Mouse (Mus musculus) neural tube, embryonic 15.5 days (tissue): Measurements from ENCODE around the gene Slc22a6. TPM values are rescaled to one million over a fixed set of nuclear protein-coding genes. Genes with fewer than 3 reads are reported as not detected.
A peak's percentile ranks its signal among the peaks of the same experiment; 100 is the strongest.

Source experiments
- ATAC-seq: fragments of 200-750 bp; cut with Nextera tagmentation; 2 replicates; pipeline ENCODE4 v1.8.0; 2017; ENCODE audit warnings: mild to moderate bottlenecking, moderate TSS enrichment, moderate library complexity; ENCODE audit not compliant: low FRiP score
- H3K27ac ChIP-seq: fragments of 300-500 bp; sonication (generic); replicated peaks from 2 replicates; pipeline ENCODE4 v1.5.1; 2015; ENCODE audit warnings: mild to moderate bottlenecking, inconsistent platforms
- H3K27me3 ChIP-seq: fragments of 300-500 bp; sonication (generic); replicated peaks from 2 replicates; pipeline ENCODE4 v1.6.1; 2015; ENCODE audit warnings: inconsistent platforms
- H3K36me3 ChIP-seq: fragments of 300-500 bp; sonication (generic); 2 replicates; pipeline ENCODE4 v1.6.1; 2015; ENCODE audit warnings: inconsistent platforms
- H3K4me1 ChIP-seq: fragments of 300-500 bp; sonication (generic); 2 replicates; pipeline ENCODE4 v1.6.1; 2015; ENCODE audit warnings: inconsistent platforms
- H3K4me2 ChIP-seq: fragments of 300-500 bp; sonication (generic); 2 replicates; pipeline ENCODE4 v1.6.1; 2015; ENCODE audit warnings: inconsistent platforms, mild to moderate bottlenecking, moderate library complexity
- H3K4me3 ChIP-seq: fragments of 300-500 bp; sonication (generic); replicated peaks from 2 replicates; pipeline ENCODE4 v1.5.1; 2015; ENCODE audit warnings: mild to moderate bottlenecking, inconsistent platforms
- H3K9ac ChIP-seq: fragments of 300-500 bp; sonication (generic); replicated peaks from 2 replicates; pipeline ENCODE4 v1.6.1; 2015; ENCODE audit warnings: mild to moderate bottlenecking, inconsistent platforms
- H3K9me3 ChIP-seq: fragments of 300-500 bp; sonication (generic); replicated peaks from 2 replicates; pipeline ENCODE4 v1.6.1; 2016; ENCODE audit warnings: inconsistent platforms
- WGBS: fragments of 180-500 bp; shearing (Covaris S2); methylation state at CpG from one replicate; pipeline ENCODE4 v1.1.7; 2015; ENCODE audit warnings: mixed read lengths; 5-methylcytosine and 5-hydroxymethylcytosine counted together
- polyA plus RNA-seq: library from polyadenylated mRNA; unstranded; fragments of >200 nt; fragmentation: Nextera tagmentation; extraction: Ambion mirVana; gene quantifications from 2 replicates; pipeline ENCODE4 v1.2.1, GENCODE M21; 2015

Slc22a6 gene
- polyA plus RNA-seq, 1 experiment from 2014 or later: 1.8 TPM

GRCm38 (mm10) chr19:8590954-8591353 is 26.9 kb upstream of the Slc22a6 start, which contains the start of gene Slc22a8:
Gene Slc22a8, plus strand, starts transcription at chr19:8591254.
- no peak for ATAC-seq
- H3K27me3 ChIP-seq: no peaks in the 10 kb centered on the region
- no peaks in the 10 kb centered on the region for H3K9me3 ChIP-seq
- 62% methylated on average over 8 of the region's 8 CpGs for WGBS
- 0 out of 2 replicates have a peak within 1 kb of the TSS, but pooled peaks have one; percentile 23 for H3K27ac ChIP-seq
- no peaks in the 10 kb centered on the region for H3K36me3 ChIP-seq
- H3K4me2 ChIP-seq: no peak within 1 kb of the TSS
- H3K9ac ChIP-seq: no peak within 1 kb of the TSS
- H3K4me1 ChIP-seq: no peaks in the 10 kb centered on the region
- no peak within 1 kb of the TSS for H3K4me3 ChIP-seq

DNA sequence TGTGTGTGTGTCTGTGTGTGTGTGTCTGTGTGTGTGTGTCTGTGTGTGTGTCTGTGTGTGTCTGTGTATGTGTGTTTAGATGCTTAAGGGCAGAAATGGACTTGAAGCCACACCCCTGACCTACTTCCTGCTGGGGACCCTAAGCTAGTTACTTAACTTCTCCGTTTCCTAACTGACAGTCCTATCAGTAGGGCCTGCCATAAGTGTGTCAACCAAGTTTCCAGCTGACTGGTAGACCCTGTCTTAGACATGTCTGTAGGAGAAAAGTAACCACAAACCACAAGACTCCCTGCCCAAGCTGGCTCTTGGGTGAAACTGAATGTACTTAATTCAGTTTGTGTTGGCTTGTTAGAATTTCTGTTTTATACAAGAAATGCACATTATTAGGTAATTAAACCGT is 25.7 kb upstream of the Slc22a6 start:
- H3K36me3 ChIP-seq: no peaks in the 10 kb centered on the region
- no peaks in the 10 kb centered on the region for H3K9me3 ChIP-seq
- no peak overlapping the region for H3K4me3 ChIP-seq
- 68% methylated on average over 2 of the region's 2 CpGs for WGBS
- no peaks in the 10 kb centered on the region for H3K4me1 ChIP-seq
- H3K27me3 ChIP-seq: no peaks in the 10 kb centered on the region
- H3K4me2 ChIP-seq: no peak overlapping the region
- no peak overlapping the region for H3K27ac ChIP-seq
- no peak overlapping the region for H3K9ac ChIP-seq
- ATAC-seq: no peak

- no peak for ATAC-seq
- no peak overlapping the region for H3K27ac ChIP-seq
- no peaks in the 10 kb centered on the region for H3K4me1 ChIP-seq
- no peak overlapping the region for H3K9ac ChIP-seq
- no peaks in the 10 kb centered on the region for H3K36me3 ChIP-seq
- WGBS: 79% methylated on average over 6 of the region's 6 CpGs
- H3K4me2 ChIP-seq: no peak overlapping the region
- no peaks in the 10 kb centered on the region for H3K27me3 ChIP-seq
- no peaks in the 10 kb centered on the region for H3K9me3 ChIP-seq
- no peak overlapping the region for H3K4me3 ChIP-seq
These were observed 24.9 kb upstream of the Slc22a6 start for GRCm38 (mm10) chr19:8592873-8593408.

DNA sequence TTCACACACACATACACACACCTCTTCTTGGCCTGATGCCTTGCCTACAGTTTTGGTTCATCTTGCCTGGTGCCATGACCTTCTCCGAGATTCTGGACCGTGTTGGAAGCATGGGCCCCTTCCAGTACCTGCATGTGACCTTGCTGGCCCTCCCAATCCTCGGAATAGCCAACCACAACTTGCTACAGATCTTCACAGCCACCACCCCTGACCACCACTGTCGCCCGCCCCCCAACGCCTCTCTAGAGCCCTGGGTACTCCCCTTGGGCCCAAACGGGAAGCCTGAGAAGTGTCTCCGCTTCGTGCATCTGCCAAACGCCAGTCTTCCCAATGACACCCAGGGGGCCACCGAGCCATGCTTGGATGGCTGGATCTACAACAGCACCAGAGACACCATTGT is 24.0 kb upstream of the Slc22a6 start:
- 80% methylated on average over 11 of the region's 11 CpGs for WGBS
- H3K9ac ChIP-seq: no peak overlapping the region
- no peak overlapping the region for H3K4me3 ChIP-seq
- H3K4me1 ChIP-seq: no peaks in the 10 kb centered on the region
- no peaks in the 10 kb centered on the region for H3K27me3 ChIP-seq
- H3K36me3 ChIP-seq: no peaks in the 10 kb centered on the region
- no peak overlapping the region for H3K27ac ChIP-seq
- ATAC-seq: no peak
- no peak overlapping the region for H3K4me2 ChIP-seq
- no peaks in the 10 kb centered on the region for H3K9me3 ChIP-seq

GRCm38 (mm10) chr19:8594518-8594917 is 23.3 kb upstream of the Slc22a6 start:
- Histone ChIP-seq H3K27me3 (no peaks in the 10 kb centered on the region), H3K4me1 (no peaks in the 10 kb centered on the region), H3K4me2 (no peak overlapping the region), H3K9ac (no peak overlapping the region), H3K9me3 (no peaks in the 10 kb centered on the region), H3K27ac (no peak overlapping the region), H3K36me3 (no peaks in the 10 kb centered on the region), H3K4me3 (no peak overlapping the region)
- ATAC-seq: no peak
- WGBS: 0% methylated on average over 1 of the region's 1 CpGs

- Histone ChIP-seq H3K4me1 (no peaks in the 10 kb centered on the region), H3K9ac (no peak overlapping the region), H3K9me3 (no peaks in the 10 kb centered on the region), H3K36me3 (no peaks in the 10 kb centered on the region), H3K4me2 (no peak overlapping the region), H3K4me3 (no peak overlapping the region), H3K27me3 (no peaks in the 10 kb centered on the region), H3K27ac (no peak overlapping the region)
- ATAC-seq: no peak
- 63% methylated on average over 4 of the region's 4 CpGs for WGBS
These were observed 20.6 kb upstream of the Slc22a6 start for GRCm38 (mm10) chr19:8597269-8597668.

GRCm38 (mm10) chr19:8599229-8599628 is 18.6 kb upstream of the Slc22a6 start:
- H3K36me3 ChIP-seq: no peaks in the 10 kb centered on the region
- no peaks in the 10 kb centered on the region for H3K9me3 ChIP-seq
- no peaks in the 10 kb centered on the region for H3K4me1 ChIP-seq
- 73% methylated on average over 2 of the region's 2 CpGs for WGBS
- no peak for ATAC-seq
- H3K27ac ChIP-seq: no peak overlapping the region
- H3K4me2 ChIP-seq: no peak overlapping the region
- no peak overlapping the region for H3K9ac ChIP-seq
- no peaks in the 10 kb centered on the region for H3K27me3 ChIP-seq
- H3K4me3 ChIP-seq: no peak overlapping the region

DNA sequence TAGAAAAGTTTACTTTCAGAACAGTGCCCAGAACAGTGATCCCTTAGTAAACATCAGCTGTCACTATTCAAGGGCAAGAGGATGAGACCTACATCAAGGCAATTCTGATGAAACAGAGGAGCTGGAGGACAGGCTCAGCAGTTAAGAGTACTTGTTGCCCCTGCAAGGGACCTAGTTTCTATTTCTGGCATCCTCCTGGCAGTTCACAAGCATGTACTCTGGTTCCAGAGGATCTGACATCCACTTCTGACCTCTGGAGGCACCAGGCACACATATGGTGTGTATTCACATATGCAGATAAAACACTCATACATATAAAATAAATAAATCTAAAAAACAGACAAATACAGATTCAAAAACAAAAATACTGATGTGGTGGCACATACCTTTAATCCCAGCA is 15.9 kb upstream of the Slc22a6 start:
- H3K9ac ChIP-seq: no peak overlapping the region
- H3K27me3 ChIP-seq: no peaks in the 10 kb centered on the region
- H3K4me1 ChIP-seq: no peaks in the 10 kb centered on the region
- H3K4me2 ChIP-seq: no peak overlapping the region
- no peak overlapping the region for H3K4me3 ChIP-seq
- ATAC-seq: no peak
- no peak overlapping the region for H3K27ac ChIP-seq
- no peaks in the 10 kb centered on the region for H3K9me3 ChIP-seq
- H3K36me3 ChIP-seq: no peaks in the 10 kb centered on the region

DNA sequence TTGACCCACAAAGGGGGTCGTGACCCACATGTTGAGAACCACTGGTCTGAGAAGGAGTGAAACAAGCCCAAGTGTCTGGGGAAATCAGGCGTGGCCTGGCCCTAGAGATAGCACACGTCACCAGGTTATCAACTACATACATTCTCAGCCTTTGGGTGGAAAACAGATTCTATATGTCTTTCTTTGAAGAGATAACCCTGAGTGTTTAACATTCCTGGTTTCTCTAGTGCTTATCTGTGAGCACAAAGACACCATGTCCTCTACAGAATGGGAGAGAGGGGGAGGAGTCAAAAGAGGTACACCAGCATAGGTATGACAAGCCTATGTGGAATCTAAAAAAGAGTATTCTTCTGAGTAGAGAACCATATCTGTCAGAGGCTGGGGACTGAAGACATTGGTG is 14.9 kb upstream of the Slc22a6 start:
- Histone ChIP-seq H3K27me3 (no peaks in the 10 kb centered on the region), H3K4me1 (no peaks in the 10 kb centered on the region), H3K9me3 (no peaks in the 10 kb centered on the region), H3K4me3 (no peak overlapping the region), H3K9ac (no peak overlapping the region), H3K4me2 (no peak overlapping the region), H3K27ac (no peak overlapping the region), H3K36me3 (no peaks in the 10 kb centered on the region)
- no peak for ATAC-seq
- WGBS: 77% methylated on average over 3 of the region's 3 CpGs

- H3K27me3 ChIP-seq: no peaks in the 10 kb centered on the region
- no peak overlapping the region for H3K4me3 ChIP-seq
- no peaks in the 10 kb centered on the region for H3K36me3 ChIP-seq
- H3K27ac ChIP-seq: no peak overlapping the region
- ATAC-seq: no peak
- no peak overlapping the region for H3K9ac ChIP-seq
- H3K4me2 ChIP-seq: no peak overlapping the region
- H3K9me3 ChIP-seq: no peaks in the 10 kb centered on the region
- WGBS: 90% methylated on average over 8 of the region's 8 CpGs
- no peaks in the 10 kb centered on the region for H3K4me1 ChIP-seq
These were observed 13.2 kb upstream of the Slc22a6 start for GRCm38 (mm10) chr19:8604536-8605240.

DNA sequence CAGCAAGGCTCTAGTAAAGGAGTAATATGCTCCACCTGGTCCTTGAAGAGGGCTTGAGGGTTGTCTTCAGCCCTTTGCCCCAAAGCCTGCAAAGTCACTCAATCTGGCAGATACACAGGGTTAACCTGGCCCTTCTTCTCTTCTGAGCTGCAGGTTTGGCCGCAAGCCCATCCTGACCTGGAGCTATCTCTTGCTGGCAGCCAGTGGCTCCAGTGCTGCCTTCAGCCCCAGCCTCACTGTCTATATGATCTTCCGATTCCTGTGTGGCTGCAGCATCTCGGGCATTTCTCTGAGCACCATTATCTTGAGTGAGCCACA is 12.6 kb upstream of the Slc22a6 start:
- Histone ChIP-seq H3K9me3 (no peaks in the 10 kb centered on the region), H3K4me1 (no peaks in the 10 kb centered on the region), H3K4me3 (no peak overlapping the region), H3K27ac (no peak overlapping the region), H3K27me3 (no peaks in the 10 kb centered on the region), H3K9ac (no peak overlapping the region), H3K4me2 (no peak overlapping the region), H3K36me3 (no peaks in the 10 kb centered on the region)
- WGBS: 89% methylated on average over 3 of the region's 3 CpGs
- ATAC-seq: no peak

DNA sequence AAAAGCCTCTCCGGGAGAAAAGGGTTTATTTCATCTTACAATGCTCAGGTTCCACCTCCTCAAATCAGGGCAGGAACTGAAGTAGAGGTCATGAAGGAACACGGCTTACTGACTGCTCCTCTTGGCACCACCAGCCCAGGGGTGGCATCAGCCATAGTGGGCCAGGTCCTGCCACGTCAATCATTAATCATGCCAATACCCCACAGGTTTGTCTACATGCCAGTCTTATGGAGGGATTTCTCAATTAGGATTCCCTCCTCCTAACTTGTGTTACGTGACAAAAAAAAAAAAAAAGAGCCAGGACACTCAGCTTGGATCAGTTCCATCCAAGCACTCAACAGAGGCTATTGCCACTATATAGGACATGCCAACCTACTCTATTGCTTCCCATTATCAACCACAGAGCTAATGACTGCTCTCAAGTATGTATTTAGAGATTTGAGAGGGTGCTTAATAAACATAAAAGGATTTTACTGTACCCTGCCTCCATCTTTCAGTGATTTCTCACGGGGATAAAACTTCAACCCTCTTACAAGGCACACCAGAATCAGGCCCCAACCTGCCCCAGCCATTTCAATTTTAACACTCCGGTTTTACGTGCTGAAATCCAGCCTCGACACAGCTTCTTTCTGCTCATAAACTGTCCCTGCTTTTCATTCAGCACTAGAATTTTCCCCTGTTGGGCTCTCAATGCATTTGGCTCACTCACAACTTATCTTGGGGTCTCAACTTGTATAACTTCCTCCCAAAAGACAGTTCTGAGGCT is 6.3 kb upstream of the Slc22a6 start:
- Histone ChIP-seq H3K27me3 (no peaks in the 10 kb centered on the region), H3K9ac (no peak overlapping the region), H3K4me2 (no peak overlapping the region), H3K36me3 (no peaks in the 10 kb centered on the region), H3K4me3 (no peak overlapping the region), H3K27ac (no peak overlapping the region), H3K4me1 (no peaks in the 10 kb centered on the region), H3K9me3 (no peaks in the 10 kb centered on the region)
- 83% methylated on average over 8 of the region's 8 CpGs for WGBS
- no peak for ATAC-seq
